Mouse (Mus musculus) brain, embryonic 14.5 days (tissue): ENCODE results near the gene Adamts7.

Experiments used
- CTCF ChIP-seq: fragments of 200-500 bp; IDR thresholded peaks from 2 replicates; pipeline ENCODE4 v1.5.1; 2012; ENCODE audit warnings: inconsistent platforms, mild to moderate bottlenecking, moderate library complexity, borderline replicate concordance; ENCODE audit not compliant: insufficient read depth, insufficient read length; ENCODE audit errors: extremely low read depth
- POLR2A ChIP-seq: fragments of 200-500 bp; IDR thresholded peaks from 2 replicates; pipeline ENCODE4 v1.6.1; 2012; ENCODE audit warnings: mild to moderate bottlenecking, inconsistent platforms, borderline replicate concordance; ENCODE audit not compliant: poor library complexity, insufficient read depth, insufficient read length, severe bottlenecking; ENCODE audit errors: extremely low read depth

DNA sequence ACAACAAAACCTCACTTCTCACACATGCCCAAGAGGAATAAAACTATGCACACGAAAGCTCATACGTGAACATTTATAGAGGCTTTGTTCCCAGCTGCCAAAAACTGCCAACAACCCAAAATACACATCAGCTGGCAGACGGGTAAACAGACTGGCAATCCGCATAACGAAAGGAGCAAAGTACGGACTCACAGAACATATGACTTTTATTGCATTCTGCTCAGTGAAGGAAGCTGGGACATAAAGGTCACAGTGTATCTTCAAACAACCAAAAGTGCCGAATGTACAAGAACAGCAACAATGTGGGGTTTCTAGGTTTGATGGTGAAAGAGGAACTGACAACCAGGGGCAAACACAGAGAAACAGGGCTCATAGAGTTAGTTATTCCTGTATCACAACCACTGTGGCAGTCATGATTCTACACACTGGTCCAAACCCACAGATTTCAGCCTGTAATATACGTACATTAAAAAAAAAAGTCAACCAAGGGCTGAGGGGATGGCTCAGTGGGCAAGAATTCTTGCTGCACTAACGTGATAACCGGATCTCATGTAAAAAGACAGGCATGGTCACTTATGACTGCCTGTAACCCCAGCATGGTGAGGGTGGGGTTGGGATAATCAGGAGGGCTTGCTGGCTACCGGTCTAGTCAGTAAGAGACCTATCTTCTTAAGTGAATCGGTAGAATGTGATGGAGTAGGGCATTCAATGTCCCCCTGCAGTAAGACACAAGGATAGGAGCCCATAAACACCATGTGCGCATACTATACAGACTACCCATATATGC, 88.3 kb downstream of the Adamts7 start:
- no peak for TF ChIP-seq CTCF
- no peak for TF ChIP-seq POLR2A
